Mouse (Mus musculus) neural tube, embryonic 12.5 days (tissue): ENCODE results near the gene Nrbp1. TPM values are rescaled to one million over a fixed set of nuclear protein-coding genes. Genes with fewer than 3 reads are reported as not detected.

Source experiments
- ATAC-seq: fragments of 200-750 bp; cut with Nextera tagmentation; 2 replicates; pipeline ENCODE4 v1.8.0; 2017; ENCODE audit warnings: low read depth, mild to moderate bottlenecking, moderate TSS enrichment, moderate library complexity; ENCODE audit not compliant: low FRiP score
- H3K27ac ChIP-seq: fragments of 300-500 bp; sonication (generic); 2 replicates; pipeline ENCODE4 v1.5.1; 2016
- H3K27me3 ChIP-seq: fragments of 300-500 bp; sonication (generic); replicated peaks from 2 replicates; pipeline ENCODE4 v1.6.1; 2016; ENCODE audit warnings: mild to moderate bottlenecking
- H3K36me3 ChIP-seq: fragments of 300-500 bp; sonication (generic); 2 replicates; pipeline ENCODE4 v1.6.1; 2016; ENCODE audit warnings: mild to moderate bottlenecking
- H3K4me1 ChIP-seq: fragments of 300-500 bp; sonication (generic); 2 replicates; pipeline ENCODE4 v1.6.1; 2016
- H3K4me2 ChIP-seq: fragments of 300-500 bp; sonication (generic); replicated peaks from 2 replicates; pipeline ENCODE4 v1.6.1; 2016; ENCODE audit warnings: mild to moderate bottlenecking
- H3K4me3 ChIP-seq: fragments of 300-500 bp; sonication (generic); 2 replicates; pipeline ENCODE4 v1.5.1; 2016
- H3K9ac ChIP-seq: fragments of 300-500 bp; sonication (generic); 2 replicates; pipeline ENCODE4 v1.6.1; 2016; ENCODE audit warnings: mild to moderate bottlenecking
- H3K9me3 ChIP-seq: fragments of 300-500 bp; sonication (generic); 2 replicates; pipeline ENCODE4 v1.6.1; 2016; ENCODE audit warnings: mild to moderate bottlenecking
- WGBS: fragments of 180-500 bp; shearing (Covaris S2); methylation state at CpG from one replicate; pipeline ENCODE4 v1.1.7; 2016; 5-methylcytosine and 5-hydroxymethylcytosine counted together
- polyA plus RNA-seq: library from polyadenylated mRNA; unstranded; fragments of >200 nt; fragmentation: Nextera tagmentation; extraction: Ambion mirVana; gene quantifications from 2 replicates; pipeline ENCODE4 v1.2.1, GENCODE M21; 2016

The Nrbp1 gene
- polyA plus RNA-seq, 1 experiment from 2014 or later = 150 TPM

GRCm38 (mm10) chr5:31219911-31220447 lies 20.7 kb upstream of the Nrbp1 start:
- no peaks in the 10 kb centered on the region for H3K27me3 ChIP-seq
- H3K36me3 ChIP-seq = no peaks in the 10 kb centered on the region
- no peaks in the 10 kb centered on the region for H3K9me3 ChIP-seq
- H3K27ac ChIP-seq = peak overlapping the region; percentile 90
- 1% methylated on average over 40 of the region's 40 CpGs for WGBS
- peaks cover 6% of the 10 kb centered on the region for H3K4me1 ChIP-seq
- H3K9ac ChIP-seq = peak overlapping the region; percentile 94
- H3K4me3 ChIP-seq = peak overlapping the region; percentile 96
- ATAC-seq = peak; percentile 74
- peak overlapping the region; percentile 84 for H3K4me2 ChIP-seq

DNA sequence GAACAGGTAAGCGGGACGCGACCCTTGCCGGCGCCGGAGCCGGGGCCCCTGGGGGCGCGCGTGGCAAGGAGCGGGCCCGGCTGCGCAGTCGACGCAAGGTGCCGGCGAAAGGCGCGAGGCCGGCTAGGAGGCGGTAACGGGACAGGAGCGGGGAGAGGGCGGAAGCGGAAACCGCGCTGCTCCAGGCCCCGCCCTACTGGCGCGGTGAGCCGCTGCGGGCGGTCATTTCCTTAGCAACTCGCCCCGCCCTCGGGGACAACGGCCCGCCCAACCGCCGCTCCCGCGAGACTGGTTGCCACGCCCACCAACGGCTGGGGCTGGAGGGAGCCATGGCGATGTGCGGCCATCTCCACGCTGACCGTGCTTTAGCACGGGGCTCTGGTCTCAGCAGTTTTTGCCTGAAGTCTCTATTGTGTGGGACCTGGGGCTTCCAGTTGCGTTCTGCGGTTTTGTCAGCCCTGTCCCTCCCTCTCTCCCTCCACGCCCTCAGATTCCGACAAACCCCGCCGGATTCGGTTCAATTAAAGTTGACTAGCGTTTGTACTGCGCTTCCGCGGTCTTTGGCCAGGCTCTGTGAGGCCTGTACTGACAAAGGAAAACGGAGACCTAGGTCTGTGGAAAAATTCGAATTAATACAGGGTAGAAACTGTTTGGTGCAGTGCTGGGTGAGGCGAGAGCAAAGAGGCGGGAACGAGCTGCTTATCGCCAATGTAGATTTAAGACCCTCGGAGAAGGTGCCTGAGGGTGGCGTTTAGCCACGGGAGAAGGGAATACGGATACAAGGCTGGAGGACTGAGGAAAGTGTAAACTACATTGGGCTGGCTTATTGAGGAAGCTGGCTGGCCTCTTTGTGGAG lies 20.0 kb upstream of the Nrbp1 start, which contains the start of gene Ppm1g:
Gene Ppm1g (minus strand): TSS at position 240 of the 856 bp plus-strand sequence.
- WGBS = under 1% methylated on average over 70 of the region's 70 CpGs

GRCm38 (mm10) chr5:31221304-31221945 lies 19.2 kb upstream of the Nrbp1 start:
- H3K36me3 ChIP-seq = no peaks in the 10 kb centered on the region
- peak overlapping the region; percentile 88 for H3K27ac ChIP-seq
- 14% methylated on average over 11 of the region's 11 CpGs for WGBS
- H3K9me3 ChIP-seq = no peaks in the 10 kb centered on the region
- no peak for ATAC-seq
- H3K9ac ChIP-seq = peak overlapping the region; percentile 94
- H3K27me3 ChIP-seq = no peaks in the 10 kb centered on the region
- peaks cover 6% of the 10 kb centered on the region for H3K4me1 ChIP-seq
- peak overlapping the region; percentile 96 for H3K4me3 ChIP-seq
- peak overlapping the region; percentile 84 for H3K4me2 ChIP-seq

More for the DNA sequence above, 20.0 kb upstream of the Nrbp1 start, which contains the start of gene Ppm1g:
- peak within 1 kb of the TSS; percentile 90 for H3K27ac ChIP-seq
- peaks cover 6% of the 10 kb centered on the region for H3K4me1 ChIP-seq
- peak; percentile 95 for ATAC-seq
- no peaks in the 10 kb centered on the region for H3K9me3 ChIP-seq
- no peaks in the 10 kb centered on the region for H3K27me3 ChIP-seq
- peak within 1 kb of the TSS; percentile 84 for H3K4me2 ChIP-seq
- H3K4me3 ChIP-seq = peak within 1 kb of the TSS; percentile 96
- peak within 1 kb of the TSS; percentile 94 for H3K9ac ChIP-seq
- no peaks in the 10 kb centered on the region for H3K36me3 ChIP-seq

DNA sequence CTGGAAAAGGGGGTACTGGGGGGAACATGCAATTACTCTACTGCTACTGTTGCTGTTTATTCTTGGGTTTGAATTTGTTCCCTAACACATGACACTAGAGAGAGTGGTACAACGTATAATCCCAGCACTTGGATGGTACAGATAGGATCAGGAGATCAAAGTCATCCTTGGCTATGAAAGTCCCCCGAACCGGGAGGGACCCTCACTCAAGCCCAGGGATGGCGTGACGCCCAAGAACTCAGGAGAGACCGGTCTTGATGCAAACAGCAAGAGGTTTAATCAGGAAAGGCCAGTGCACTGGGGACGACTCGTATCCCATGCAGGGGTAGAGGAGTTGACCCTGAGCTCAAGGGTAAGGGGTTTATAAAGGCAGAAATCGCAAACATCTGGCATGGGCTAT lies 18.0 kb upstream of the Nrbp1 start:
- 93% methylated on average over 9 of the region's 9 CpGs for WGBS
- Histone ChIP-seq H3K4me1 (peaks cover 6% of the 10 kb centered on the region), H3K9ac (no peak overlapping the region), H3K4me3 (no peak overlapping the region), H3K36me3 (no peaks in the 10 kb centered on the region), H3K27ac (no peak overlapping the region), H3K9me3 (no peaks in the 10 kb centered on the region), H3K4me2 (no peak overlapping the region), H3K27me3 (no peaks in the 10 kb centered on the region)
- no peak for ATAC-seq

DNA sequence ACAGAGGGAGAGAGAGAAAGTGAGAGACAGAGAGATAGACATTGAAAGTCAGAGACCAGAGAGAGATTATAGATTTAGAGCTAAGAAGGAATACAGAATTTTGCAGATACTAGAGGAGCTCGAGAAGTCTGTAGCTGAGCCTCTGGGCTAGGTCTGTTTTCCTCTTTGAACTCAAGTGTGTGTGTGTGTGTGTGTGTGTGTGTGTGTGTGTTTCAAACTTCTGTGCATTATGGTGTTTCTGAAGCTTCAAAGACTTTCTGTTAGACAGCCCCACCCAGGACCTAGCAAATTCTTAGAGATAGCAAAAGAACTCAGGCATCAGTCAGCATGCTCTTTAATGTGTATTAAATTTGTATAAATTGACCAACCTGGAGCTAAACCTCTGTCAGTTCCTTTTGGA lies 14.0 kb upstream of the Nrbp1 start:
- ATAC-seq = no peak
- WGBS = 81% methylated on average over 1 of the region's 1 CpGs

DNA sequence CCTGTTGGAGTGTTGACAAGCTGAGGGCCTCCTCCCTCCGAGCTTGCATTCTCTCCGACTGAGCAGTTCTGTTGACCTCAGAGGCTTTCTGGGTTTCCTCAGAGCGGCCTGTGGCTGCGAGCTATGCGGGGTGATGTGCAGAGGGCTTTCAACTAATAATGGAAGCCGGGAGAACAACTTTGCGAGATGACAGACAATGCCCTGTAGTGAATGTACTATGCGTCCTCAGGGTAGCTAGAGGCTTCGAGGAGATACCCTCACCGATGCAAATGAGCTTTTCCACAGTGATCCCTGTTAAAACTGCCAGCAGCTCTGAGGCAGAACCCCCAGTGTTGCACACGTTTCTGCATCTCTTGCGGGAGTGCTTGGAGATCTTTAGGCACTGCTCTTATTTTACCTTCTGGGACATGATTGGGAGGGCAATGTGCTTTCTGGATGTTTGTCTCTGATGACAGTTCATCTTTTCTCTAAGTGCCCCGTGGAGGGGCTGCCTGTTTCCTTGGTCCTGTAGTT lies 914 bp downstream of the Nrbp1 start:
- peaks cover 30% of the 10 kb centered on the region for H3K36me3 ChIP-seq
- H3K27ac ChIP-seq = no peak overlapping the region
- peak; percentile 0; the same call in 1 of the 2 replicates for ATAC-seq
- peak overlapping the region; percentile 97 for H3K9ac ChIP-seq
- no peaks in the 10 kb centered on the region; the same call in 1 of the 2 replicates for H3K9me3 ChIP-seq
- peaks cover 10% of the 10 kb centered on the region for H3K4me1 ChIP-seq
- no peaks in the 10 kb centered on the region for H3K27me3 ChIP-seq
- H3K4me3 ChIP-seq = peak overlapping the region; percentile 98
- WGBS = 1% methylated on average over 13 of the region's 13 CpGs
- peak overlapping the region; percentile 68 for H3K4me2 ChIP-seq

More for the DNA sequence above, 14.0 kb upstream of the Nrbp1 start:
- Histone ChIP-seq H3K9ac (no peak overlapping the region), H3K4me1 (no peaks in the 10 kb centered on the region), H3K36me3 (no peaks in the 10 kb centered on the region), H3K4me2 (no peak overlapping the region), H3K9me3 (no peaks in the 10 kb centered on the region), H3K27me3 (no peaks in the 10 kb centered on the region), H3K27ac (no peak overlapping the region), H3K4me3 (no peak overlapping the region)

GRCm38 (mm10) chr5:31242191-31242590 lies 1.5 kb downstream of the Nrbp1 start:
- Histone ChIP-seq H3K9me3 (no peaks in the 10 kb centered on the region; the same call in 1 of the 2 replicates), H3K4me2 (peak overlapping the region; percentile 68), H3K36me3 (peaks cover 36% of the 10 kb centered on the region), H3K27ac (no peak overlapping the region), H3K4me3 (peak overlapping the region; percentile 98), H3K27me3 (no peaks in the 10 kb centered on the region), H3K4me1 (peaks cover 10% of the 10 kb centered on the region), H3K9ac (peak overlapping the region; percentile 97)
- ATAC-seq = no peak
- 26% methylated on average over 10 of the region's 10 CpGs for whole genome bisulfite sequencing

GRCm38 (mm10) chr5:31250716-31251115 lies 10.1 kb downstream of the Nrbp1 start:
- WGBS = 69% methylated on average over 4 of the region's 4 CpGs
- H3K36me3 ChIP-seq = peaks cover 96% of the 10 kb centered on the region
- no peak overlapping the region for H3K9ac ChIP-seq
- H3K4me1 ChIP-seq = peaks cover 9% of the 10 kb centered on the region
- H3K4me2 ChIP-seq = no peak overlapping the region
- no peak overlapping the region for H3K4me3 ChIP-seq
- ATAC-seq = no peak; the same call in 1 of the 2 replicates
- H3K27me3 ChIP-seq = peaks cover 9% of the 10 kb centered on the region; the same call in 1 of the 2 replicates
- H3K27ac ChIP-seq = no peak overlapping the region
- no peaks in the 10 kb centered on the region for H3K9me3 ChIP-seq

DNA sequence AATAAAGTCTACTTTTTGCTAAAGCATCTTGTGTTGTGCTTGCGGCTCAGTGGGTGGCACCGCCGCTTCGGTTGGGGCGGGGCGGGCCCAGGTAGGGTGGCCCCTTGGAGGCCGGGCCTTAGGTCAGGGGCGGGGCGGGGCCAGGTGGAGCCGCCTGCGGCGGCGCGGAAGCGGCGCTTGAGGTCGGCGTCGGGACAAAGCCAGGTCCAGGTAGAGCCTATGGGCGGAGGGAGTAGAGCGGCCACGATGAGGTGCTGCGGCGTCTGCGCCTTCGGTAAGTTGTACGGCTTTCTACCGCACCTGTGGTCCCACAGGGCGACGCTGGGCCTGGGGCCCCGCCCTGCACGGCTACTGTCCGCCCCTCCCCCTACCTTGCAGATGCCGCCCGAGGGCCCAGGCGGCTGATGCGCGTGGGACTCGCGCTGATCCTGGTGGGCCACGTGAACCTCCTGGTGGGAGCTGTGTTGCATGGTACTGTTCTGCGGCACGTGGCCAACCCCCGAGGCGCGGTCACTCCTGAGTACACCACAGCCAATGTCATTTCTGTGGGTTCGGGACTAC lies 11.0 kb downstream of the Nrbp1 start, which contains the start of gene Krtcap3:
Gene Krtcap3 (plus strand): TSS at position 151 of the 561 bp plus-strand sequence.
- H3K27me3 ChIP-seq = peaks cover 9% of the 10 kb centered on the region; the same call in 1 of the 2 replicates
- H3K4me3 ChIP-seq = peak within 1 kb of the TSS; percentile 16; the same call in 1 of the 2 replicates
- H3K9me3 ChIP-seq = no peaks in the 10 kb centered on the region
- H3K36me3 ChIP-seq = peaks cover 90% of the 10 kb centered on the region
- peak within 1 kb of the TSS; percentile 46 for H3K4me2 ChIP-seq
- H3K4me1 ChIP-seq = peaks cover 9% of the 10 kb centered on the region
- H3K27ac ChIP-seq = no peak within 1 kb of the TSS
- 0 out of 2 replicates have a peak within 1 kb of the TSS, but pooled peaks have one; percentile 26 for H3K9ac ChIP-seq
- ATAC-seq = peak; percentile 50
- 11% methylated on average over 47 of the region's 47 CpGs for WGBS

- Histone ChIP-seq H3K9me3 (no peaks in the 10 kb centered on the region), H3K4me1 (peaks cover 9% of the 10 kb centered on the region), H3K9ac (no peak overlapping the region), H3K36me3 (peaks cover 87% of the 10 kb centered on the region), H3K4me2 (peak overlapping the region; percentile 46; the same call in 1 of the 2 replicates), H3K27me3 (peaks cover 9% of the 10 kb centered on the region; the same call in 1 of the 2 replicates), H3K4me3 (no peak overlapping the region), H3K27ac (no peak overlapping the region)
- WGBS = 52% methylated on average over 10 of the region's 10 CpGs
- no peak for ATAC-seq
Measured at GRCm38 (mm10) chr5:31252151-31252550, 11.5 kb downstream of the Nrbp1 start.

DNA sequence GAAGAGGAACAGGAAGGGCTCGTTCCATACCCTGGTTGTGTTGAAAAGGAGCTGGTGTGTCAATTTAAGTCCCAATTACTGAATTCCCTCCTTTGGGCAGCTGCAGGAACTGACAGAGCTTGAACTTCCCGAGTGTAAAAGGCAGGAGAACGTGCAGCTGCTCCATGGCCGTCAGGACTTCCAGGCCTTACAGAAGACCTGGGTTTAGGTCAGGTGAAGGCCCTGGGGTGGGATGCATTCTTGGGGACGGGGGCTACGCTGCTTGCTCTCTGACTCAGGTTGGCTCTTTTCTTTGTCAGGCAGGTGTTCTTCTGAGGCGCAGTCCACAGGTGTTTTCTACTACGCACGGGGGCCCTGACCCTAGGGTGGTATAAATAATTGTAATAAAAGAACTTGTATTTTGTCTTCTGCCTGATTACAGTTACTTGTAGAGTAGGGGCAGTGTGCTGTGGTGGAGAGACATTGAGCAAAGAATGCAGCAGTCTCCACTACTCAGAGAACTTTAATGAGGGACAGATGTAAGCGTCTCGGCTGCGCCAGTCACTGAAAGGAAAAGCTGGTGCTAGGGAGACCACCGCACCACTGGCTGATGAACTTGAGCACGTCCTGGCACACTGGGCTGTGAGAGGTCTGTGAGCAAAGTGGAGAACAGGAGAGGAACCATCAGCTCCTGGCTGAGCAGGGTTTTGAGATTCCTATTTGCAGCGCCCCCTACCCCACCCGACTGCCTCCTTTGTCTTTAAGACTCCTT lies 12.3 kb downstream of the Nrbp1 start:
- Histone ChIP-seq H3K9ac (no peak overlapping the region), H3K4me3 (no peak overlapping the region), H3K27me3 (peaks cover 9% of the 10 kb centered on the region; the same call in 1 of the 2 replicates), H3K4me2 (no peak overlapping the region), H3K36me3 (peaks cover 88% of the 10 kb centered on the region), H3K9me3 (no peaks in the 10 kb centered on the region), H3K27ac (no peak overlapping the region), H3K4me1 (peaks cover 9% of the 10 kb centered on the region)
- WGBS = 84% methylated on average over 16 of the region's 16 CpGs
- ATAC-seq = no peak
